Mouse (Mus musculus): Measurements from ENCODE around the gene Lemd1. TPM values are rescaled to one million over a fixed set of nuclear protein-coding genes. Genes with fewer than 3 reads are reported as not detected.
A peak's percentile ranks its signal among the peaks of the same experiment; 100 is the strongest.

Lemd1 gene
- polyA plus RNA-seq (2015; fragmentation: Nextera tagmentation; extraction: Ambion mirVana), result 14.3 and 17.0 TPM in 2 replicates

DNA sequence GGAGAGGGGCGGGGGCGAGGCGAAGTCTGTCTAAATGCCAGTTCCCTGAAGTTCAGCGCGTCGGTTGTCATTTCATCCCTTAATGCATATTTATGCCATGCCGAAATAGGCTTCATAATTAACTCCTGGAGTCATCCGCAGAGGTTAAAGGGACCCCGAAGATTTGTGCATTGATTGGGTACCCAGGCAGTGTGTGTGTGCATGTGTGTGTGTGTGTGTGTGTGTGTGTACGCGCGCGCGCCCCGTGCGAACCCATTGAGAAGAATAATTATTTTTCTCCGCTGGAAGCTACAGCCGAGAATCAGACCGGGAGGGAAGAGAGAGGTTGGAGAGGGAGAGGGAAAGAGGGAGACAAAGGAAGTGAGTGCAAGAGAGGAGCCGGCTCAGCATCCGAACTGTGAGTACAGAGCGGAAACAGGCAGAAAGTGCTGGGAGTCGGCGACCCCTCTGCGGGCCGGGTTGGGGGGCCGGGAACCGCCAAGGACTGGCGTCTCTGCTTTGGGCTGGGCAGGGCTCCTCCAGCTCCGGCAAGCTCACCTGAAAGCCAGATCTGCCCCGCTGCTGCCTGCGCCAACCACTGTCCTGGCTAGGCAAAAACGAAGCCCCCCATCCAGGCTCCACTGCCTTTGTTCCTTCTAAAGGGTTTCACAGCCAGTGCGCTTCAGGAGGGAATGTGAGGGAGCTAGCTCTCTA lies at the start of gene Lemd1, which contains the start of gene AC124108.1:
TSS of gene Lemd1 (plus strand) at position 339 of the 693 bp plus-strand sequence.
TSS of gene AC124108.1 (plus strand) at position 365 of the 693 bp plus-strand sequence.
- peak; percentile 14 for ATAC-seq
- peak within 1 kb of the TSS; percentile 90 for H3K4me3 ChIP-seq
- peak within 1 kb of the TSS; percentile 100 for H3K9ac ChIP-seq
- H3K4me2 ChIP-seq, result peak within 1 kb of the TSS; percentile 76
- H3K4me1 ChIP-seq, result peaks cover 52% of the 10 kb centered on the region
- no peaks in the 10 kb centered on the region for H3K9me3 ChIP-seq (replicated peaks)
- WGBS, result under 1% methylated on average over 33 of the region's 34 CpGs
- peaks cover 5% of the 10 kb centered on the region; the same call in 1 of the 2 replicates for H3K36me3 ChIP-seq (ENCODE audit: poor library complexity, severe bottlenecking)
- peaks cover 5% of the 10 kb centered on the region; the same call in 1 of the 2 replicates for H3K27me3 ChIP-seq
- peak within 1 kb of the TSS; percentile 99 for H3K27ac ChIP-seq

DNA sequence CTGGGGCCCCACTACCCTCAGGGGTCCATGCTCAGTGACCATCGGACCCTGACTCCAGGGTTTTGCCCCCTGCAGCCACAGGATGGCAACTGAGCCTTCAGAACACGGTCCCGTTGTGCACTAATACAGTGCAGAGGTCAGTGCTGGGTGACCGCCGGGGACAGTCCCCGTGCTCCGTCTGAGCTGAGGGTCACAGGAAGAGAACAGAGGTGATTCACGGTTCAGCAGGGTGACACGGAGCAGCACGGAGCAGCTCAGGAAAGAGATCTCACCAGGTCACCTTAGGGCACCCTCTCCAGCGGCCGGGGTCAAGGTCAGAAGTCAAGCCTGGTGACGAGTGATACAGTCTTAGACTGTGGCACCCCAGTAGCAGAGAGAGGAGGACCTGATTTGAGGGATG lies 49.5 kb upstream of the Lemd1 start:
- peaks cover 28% of the 10 kb centered on the region for H3K27me3 ChIP-seq
- no peak for ATAC-seq
- no peak overlapping the region for H3K4me3 ChIP-seq
- WGBS, result 78% methylated on average over 13 of the region's 13 CpGs
- H3K4me2 ChIP-seq, result no peak overlapping the region
- no peaks in the 10 kb centered on the region for H3K36me3 ChIP-seq (ENCODE audit: poor library complexity, severe bottlenecking)
- H3K9ac ChIP-seq, result no peak overlapping the region
- peaks cover 27% of the 10 kb centered on the region for H3K4me1 ChIP-seq
- H3K9me3 ChIP-seq (replicated peaks), result no peaks in the 10 kb centered on the region
- H3K27ac ChIP-seq, result no peak overlapping the region

GRCm38 (mm10) chr1:132143079-132143478 lies 48.2 kb upstream of the Lemd1 start:
- Histone ChIP-seq H3K9me3 (replicated peaks) (no peaks in the 10 kb centered on the region), H3K36me3 (ENCODE audit: poor library complexity, severe bottlenecking) (no peaks in the 10 kb centered on the region), H3K4me3 (no peak overlapping the region), H3K27ac (no peak overlapping the region), H3K4me1 (peaks cover 27% of the 10 kb centered on the region), H3K4me2 (no peak overlapping the region), H3K27me3 (peaks cover 22% of the 10 kb centered on the region), H3K9ac (no peak overlapping the region)
- ATAC-seq, result no peak
- 88% methylated on average over 5 of the region's 5 CpGs for WGBS

DNA sequence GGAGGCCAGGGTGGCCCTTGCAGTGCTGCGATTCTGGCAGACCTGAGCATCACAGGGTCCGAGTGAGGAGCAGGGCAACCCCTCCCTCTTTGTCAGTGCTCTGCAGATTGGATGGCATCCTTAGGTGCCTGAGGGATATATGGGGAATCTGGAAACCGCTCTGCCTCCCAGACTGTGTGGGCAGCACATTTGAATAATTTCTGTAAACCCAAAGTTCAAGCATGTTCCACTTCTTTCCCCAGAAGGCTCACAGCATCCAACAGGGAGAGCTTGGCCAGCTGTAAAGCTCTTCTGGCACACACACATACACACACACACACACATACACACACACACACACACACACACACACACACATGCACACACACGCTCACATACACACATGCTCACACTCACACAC lies 47.5 kb upstream of the Lemd1 start:
- H3K4me2 ChIP-seq, result no peak overlapping the region
- no peaks in the 10 kb centered on the region for H3K9me3 ChIP-seq (replicated peaks)
- ATAC-seq, result peak; percentile 4; the same call in 1 of the 2 replicates
- 67% methylated on average over 4 of the region's 4 CpGs for WGBS
- H3K4me3 ChIP-seq, result no peak overlapping the region
- no peaks in the 10 kb centered on the region for H3K36me3 ChIP-seq (ENCODE audit: poor library complexity, severe bottlenecking)
- H3K9ac ChIP-seq, result 0 out of 2 replicates have a peak overlapping the region, but pooled peaks have one; percentile 2
- H3K27ac ChIP-seq, result no peak overlapping the region
- peaks cover 15% of the 10 kb centered on the region for H3K27me3 ChIP-seq
- peaks cover 27% of the 10 kb centered on the region for H3K4me1 ChIP-seq

DNA sequence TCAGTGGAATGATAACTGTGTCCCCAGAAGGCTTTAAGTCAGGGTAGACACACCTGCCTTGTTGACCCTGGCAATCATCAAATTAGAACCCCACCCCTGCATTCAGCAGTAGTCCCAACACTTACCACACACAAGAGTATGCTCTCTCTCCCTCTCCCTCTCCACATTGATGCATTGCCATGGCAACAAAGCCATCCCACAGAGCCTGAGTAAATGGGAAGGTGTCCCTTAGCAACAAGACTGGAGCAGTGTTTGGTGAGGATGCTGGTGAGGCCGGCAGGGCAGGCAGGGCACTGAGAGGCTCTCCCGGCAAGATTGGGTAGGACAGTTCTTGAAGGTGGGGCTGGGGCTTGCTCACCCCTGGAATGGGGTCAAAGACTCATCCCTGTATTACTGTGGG lies 47.0 kb upstream of the Lemd1 start:
- H3K4me1 ChIP-seq, result peaks cover 22% of the 10 kb centered on the region

DNA sequence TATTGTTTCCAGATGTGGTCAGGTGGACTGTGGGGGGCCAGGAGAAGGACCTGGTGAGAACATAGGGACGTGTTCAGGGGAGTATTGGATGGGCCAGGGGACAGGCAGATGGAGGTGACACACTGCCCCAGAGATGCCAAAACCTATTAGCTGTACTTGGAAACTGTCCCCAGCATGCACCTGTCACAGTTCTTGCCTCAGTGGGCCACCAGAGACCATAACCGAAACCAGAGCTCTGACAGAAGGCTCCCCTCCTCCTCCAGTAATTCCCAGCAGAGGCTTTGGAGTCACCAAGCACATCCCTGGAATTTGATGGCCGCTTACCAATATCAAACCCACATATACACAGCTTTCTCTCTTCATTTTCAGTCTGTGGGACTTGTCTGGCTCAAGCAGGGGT lies 46.4 kb upstream of the Lemd1 start:
- Histone ChIP-seq H3K4me2 (no peak overlapping the region), H3K27me3 (peaks cover 4% of the 10 kb centered on the region), H3K27ac (no peak overlapping the region), H3K36me3 (ENCODE audit: poor library complexity, severe bottlenecking) (no peaks in the 10 kb centered on the region), H3K4me3 (no peak overlapping the region), H3K4me1 (peaks cover 16% of the 10 kb centered on the region), H3K9ac (no peak overlapping the region), H3K9me3 (replicated peaks) (no peaks in the 10 kb centered on the region)
- no peak for ATAC-seq
- WGBS, result 83% methylated on average over 3 of the region's 3 CpGs

More for the DNA sequence above, 47.0 kb upstream of the Lemd1 start:
- no peak overlapping the region for H3K4me3 ChIP-seq
- H3K4me2 ChIP-seq, result no peak overlapping the region
- H3K9ac ChIP-seq, result 0 out of 2 replicates have a peak overlapping the region, but pooled peaks have one; percentile 2
- H3K27ac ChIP-seq, result no peak overlapping the region
- H3K27me3 ChIP-seq, result peaks cover 10% of the 10 kb centered on the region
- WGBS, result 0% methylated on average over 2 of the region's 2 CpGs
- ATAC-seq, result peak; percentile 75
- H3K9me3 ChIP-seq (replicated peaks), result no peaks in the 10 kb centered on the region
- H3K36me3 ChIP-seq (ENCODE audit: poor library complexity, severe bottlenecking), result no peaks in the 10 kb centered on the region

- WGBS, result 87% methylated on average over 8 of the region's 8 CpGs
- no peak for ATAC-seq
- Histone ChIP-seq H3K4me1 (peaks cover 16% of the 10 kb centered on the region), H3K27me3 (no peaks in the 10 kb centered on the region), H3K9ac (no peak overlapping the region), H3K9me3 (replicated peaks) (no peaks in the 10 kb centered on the region), H3K4me2 (no peak overlapping the region), H3K36me3 (ENCODE audit: poor library complexity, severe bottlenecking) (no peaks in the 10 kb centered on the region), H3K4me3 (no peak overlapping the region), H3K27ac (no peak overlapping the region)
These were observed 45.1 kb upstream of the Lemd1 start for GRCm38 (mm10) chr1:132145973-132146685.

DNA sequence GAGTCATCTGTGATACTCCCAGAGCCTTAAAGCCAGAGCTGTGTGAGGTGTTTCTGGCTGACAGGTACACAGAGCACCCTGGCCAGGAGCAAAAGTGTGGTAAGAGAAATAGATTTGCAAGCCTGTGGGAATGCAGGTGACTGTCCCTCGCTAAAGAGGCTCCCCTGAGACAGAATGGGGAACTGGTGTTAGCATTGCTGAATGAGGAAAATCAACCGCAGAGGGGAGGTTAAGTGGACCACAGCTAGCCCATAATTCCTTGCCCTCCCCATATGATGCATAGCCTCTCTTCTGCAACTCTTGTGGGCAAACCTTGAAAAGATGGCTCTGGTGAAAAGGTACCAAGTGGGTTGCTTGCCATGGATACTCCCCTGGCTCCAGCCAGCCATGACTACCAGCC lies 41.8 kb upstream of the Lemd1 start:
- WGBS, result 60% methylated on average over 2 of the region's 2 CpGs
- ATAC-seq, result no peak
- no peak overlapping the region for H3K4me2 ChIP-seq
- H3K27ac ChIP-seq, result no peak overlapping the region
- H3K4me3 ChIP-seq, result no peak overlapping the region
- no peaks in the 10 kb centered on the region for H3K27me3 ChIP-seq
- H3K9ac ChIP-seq, result no peak overlapping the region
- H3K9me3 ChIP-seq (replicated peaks), result no peaks in the 10 kb centered on the region
- peaks cover 4% of the 10 kb centered on the region for H3K4me1 ChIP-seq
- no peaks in the 10 kb centered on the region for H3K36me3 ChIP-seq (ENCODE audit: poor library complexity, severe bottlenecking)

DNA sequence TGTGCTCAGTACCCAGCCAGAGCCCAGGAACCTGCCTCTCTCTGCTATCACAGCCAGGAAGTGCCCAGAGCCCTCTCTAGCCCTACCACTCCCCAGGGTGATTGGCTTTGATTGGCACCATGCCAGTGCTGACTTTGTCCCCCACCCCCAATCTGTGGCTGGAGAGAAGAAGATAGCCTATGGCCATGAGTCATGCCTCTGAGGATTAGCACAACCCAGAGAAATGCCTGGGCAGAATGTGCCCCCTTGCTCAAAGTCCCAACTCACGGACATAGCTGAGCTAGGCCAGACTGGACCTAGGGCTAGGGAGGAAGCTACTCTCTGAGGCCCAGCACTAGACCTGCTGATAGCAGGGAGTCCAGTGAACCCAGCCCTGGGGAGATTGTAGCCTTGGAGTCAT lies 41.1 kb upstream of the Lemd1 start:
- Histone ChIP-seq H3K9me3 (replicated peaks) (no peaks in the 10 kb centered on the region), H3K9ac (no peak overlapping the region), H3K36me3 (ENCODE audit: poor library complexity, severe bottlenecking) (no peaks in the 10 kb centered on the region), H3K4me3 (no peak overlapping the region), H3K27ac (no peak overlapping the region), H3K27me3 (no peaks in the 10 kb centered on the region), H3K4me1 (no peaks in the 10 kb centered on the region), H3K4me2 (no peak overlapping the region)
- ATAC-seq, result no peak
- WGBS, result 58% methylated on average over 1 of the region's 1 CpGs

GRCm38 (mm10) chr1:132150817-132151601 lies 40.2 kb upstream of the Lemd1 start:
- Histone ChIP-seq H3K4me3 (no peak overlapping the region), H3K27ac (no peak overlapping the region), H3K4me1 (no peaks in the 10 kb centered on the region), H3K27me3 (no peaks in the 10 kb centered on the region), H3K9ac (no peak overlapping the region), H3K36me3 (ENCODE audit: poor library complexity, severe bottlenecking) (no peaks in the 10 kb centered on the region), H3K4me2 (no peak overlapping the region), H3K9me3 (replicated peaks) (no peaks in the 10 kb centered on the region)
- ATAC-seq, result no peak
- 75% methylated on average over 15 of the region's 15 CpGs for WGBS

DNA sequence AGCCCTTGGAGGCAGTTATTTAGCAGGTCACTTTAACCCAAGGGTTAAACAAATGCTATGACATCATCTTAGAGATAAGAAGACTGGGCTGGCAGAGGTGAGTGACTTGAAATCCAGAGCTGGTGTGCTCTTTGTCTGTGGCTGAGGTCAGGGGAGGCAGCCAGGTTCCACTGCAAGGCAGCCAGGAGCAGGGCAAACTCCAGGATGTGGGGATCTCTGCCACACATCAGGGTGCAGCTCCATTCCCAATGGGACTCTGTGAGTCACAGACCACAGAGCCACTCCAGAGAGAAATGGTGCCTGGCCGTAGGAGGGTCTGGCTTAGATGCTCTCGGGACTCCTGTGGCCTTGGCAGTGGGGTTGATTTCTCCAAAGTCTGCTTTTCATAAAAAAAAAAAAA lies 39.3 kb upstream of the Lemd1 start:
- no peak overlapping the region for H3K4me2 ChIP-seq
- no peaks in the 10 kb centered on the region for H3K27me3 ChIP-seq
- H3K9me3 ChIP-seq (replicated peaks), result no peaks in the 10 kb centered on the region
- no peaks in the 10 kb centered on the region for H3K36me3 ChIP-seq (ENCODE audit: poor library complexity, severe bottlenecking)
- 68% methylated on average over 2 of the region's 2 CpGs for WGBS
- H3K9ac ChIP-seq, result no peak overlapping the region
- H3K4me3 ChIP-seq, result no peak overlapping the region
- no peak overlapping the region for H3K27ac ChIP-seq
- H3K4me1 ChIP-seq, result no peaks in the 10 kb centered on the region
- no peak for ATAC-seq

Measured in forebrain, embryonic 13.5 days (tissue).